Mouse (Mus musculus) forebrain, embryonic 15.5 days (tissue): Measurements from ENCODE around the gene Tmem182. TPM values are rescaled to one million over a fixed set of nuclear protein-coding genes. Genes with fewer than 3 reads are reported as not detected.

Experiments used
- ATAC-seq: fragments of 200-750 bp; cut with Nextera tagmentation; replicated peaks from 2 replicates; pipeline ENCODE4 v1.8.0; 2017; ENCODE audit warnings: mild to moderate bottlenecking, moderate TSS enrichment, moderate library complexity
- H3K27ac ChIP-seq: fragments of 300-500 bp; sonication (generic); replicated peaks from 2 replicates; pipeline ENCODE4 v1.5.1; 2015; ENCODE audit warnings: mild to moderate bottlenecking, inconsistent platforms
- H3K27me3 ChIP-seq: fragments of 300-500 bp; sonication (generic); 2 replicates; pipeline ENCODE4 v1.6.1; 2015; ENCODE audit warnings: inconsistent platforms
- H3K36me3 ChIP-seq: fragments of 300-500 bp; sonication (generic); 2 replicates; pipeline ENCODE4 v1.6.1; 2015; ENCODE audit warnings: mild to moderate bottlenecking, inconsistent platforms
- H3K4me1 ChIP-seq: fragments of 300-500 bp; sonication (generic); 2 replicates; pipeline ENCODE4 v1.6.1; 2015; ENCODE audit warnings: inconsistent platforms
- H3K4me2 ChIP-seq: fragments of 300-500 bp; sonication (generic); replicated peaks from 2 replicates; pipeline ENCODE4 v1.6.1; 2015; ENCODE audit warnings: mild to moderate bottlenecking, inconsistent platforms
- H3K4me3 ChIP-seq: fragments of 300-500 bp; sonication (generic); 2 replicates; pipeline ENCODE4 v1.5.1; 2015; ENCODE audit warnings: mild to moderate bottlenecking, inconsistent platforms
- H3K9ac ChIP-seq: fragments of 300-500 bp; sonication (generic); replicated peaks from 2 replicates; pipeline ENCODE4 v1.6.1; 2015; ENCODE audit warnings: mild to moderate bottlenecking, inconsistent platforms
- H3K9me3 ChIP-seq: fragments of 300-500 bp; sonication (generic); 2 replicates; pipeline ENCODE4 v1.6.1; 2016; ENCODE audit warnings: inconsistent platforms
- WGBS: fragments of 180-500 bp; shearing (Covaris S2); methylation state at CpG from one replicate; pipeline ENCODE4 v1.1.7; 2015; ENCODE audit warnings: mixed read lengths; 5-methylcytosine and 5-hydroxymethylcytosine counted together
- polyA plus RNA-seq: library from polyadenylated mRNA; unstranded; fragments of >200 nt; fragmentation: Nextera tagmentation; extraction: Ambion mirVana; gene quantifications from 2 replicates; pipeline ENCODE4 v1.2.1, GENCODE M21; 2015

Gene Tmem182
- polyA plus RNA-seq, 1 experiment from 2014 or later, result 0.06 TPM

DNA sequence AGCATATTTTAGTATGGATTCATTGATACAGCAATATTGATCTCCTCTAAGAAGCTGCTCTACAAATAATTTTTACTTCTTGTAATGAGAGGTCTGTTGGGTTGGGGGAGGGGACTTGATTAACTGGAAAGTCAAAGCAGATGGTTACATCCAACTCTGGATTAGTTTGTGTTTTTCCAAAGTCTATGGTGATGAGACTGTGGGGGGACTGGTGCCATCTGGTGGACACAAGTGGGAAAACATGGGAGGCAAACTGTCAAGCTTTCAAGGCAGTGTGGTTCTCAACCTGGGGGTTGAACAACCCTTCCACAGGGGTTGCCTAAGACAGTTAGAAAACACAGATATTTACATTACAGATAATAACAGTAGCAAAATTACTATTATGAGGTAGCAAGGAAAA is 39.2 kb downstream of the Tmem182 start:
- H3K27me3 ChIP-seq, result no peaks in the 10 kb centered on the region
- no peak overlapping the region for H3K4me3 ChIP-seq
- no peak overlapping the region for H3K9ac ChIP-seq
- H3K4me2 ChIP-seq, result no peak overlapping the region
- H3K27ac ChIP-seq, result no peak overlapping the region
- H3K4me1 ChIP-seq, result no peaks in the 10 kb centered on the region
- 0 out of 2 replicates have a peak, but pooled peaks have one; percentile 41 for ATAC-seq
- no peaks in the 10 kb centered on the region for H3K9me3 ChIP-seq
- H3K36me3 ChIP-seq, result no peaks in the 10 kb centered on the region

DNA sequence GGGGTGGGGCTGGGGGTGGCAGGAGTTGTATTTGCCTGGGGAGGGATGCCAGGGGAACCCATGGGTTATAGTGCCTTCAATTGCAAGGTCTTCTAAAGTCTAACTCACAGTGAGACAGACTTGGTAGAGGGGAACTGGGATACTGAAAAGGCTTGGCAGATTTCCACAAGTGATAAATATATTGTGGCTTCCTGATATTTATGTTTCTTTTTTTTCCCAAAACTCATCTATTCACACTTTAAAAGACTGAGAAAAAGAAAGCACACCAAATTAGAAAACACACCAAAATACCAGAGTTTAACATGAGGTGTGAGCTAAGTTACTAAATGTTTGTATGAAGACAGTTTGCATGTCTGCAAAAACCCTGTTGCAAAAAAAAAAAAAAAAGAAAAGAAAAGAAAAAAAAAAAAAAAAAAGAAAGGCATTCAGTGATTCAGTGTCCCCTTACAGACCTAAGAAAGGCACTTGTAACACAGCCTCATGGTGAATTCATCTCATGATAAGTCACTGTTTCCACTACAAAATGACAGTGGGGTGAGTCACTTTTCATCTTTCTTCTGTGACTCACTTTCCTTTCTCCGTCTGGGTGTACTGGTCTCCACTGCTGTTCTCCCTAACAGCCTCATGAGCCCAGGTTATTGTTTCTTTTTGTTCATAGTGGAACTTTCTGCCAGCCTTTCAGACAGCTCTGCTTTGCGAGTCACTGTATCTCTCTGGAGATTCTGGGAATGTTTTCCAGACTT is 42.0 kb downstream of the Tmem182 start:
- H3K9me3 ChIP-seq, result no peaks in the 10 kb centered on the region
- ATAC-seq, result no peak
- no peak overlapping the region for H3K9ac ChIP-seq
- H3K4me3 ChIP-seq, result no peak overlapping the region
- no peak overlapping the region for H3K4me2 ChIP-seq
- H3K27me3 ChIP-seq, result no peaks in the 10 kb centered on the region
- H3K4me1 ChIP-seq, result no peaks in the 10 kb centered on the region
- H3K36me3 ChIP-seq, result no peaks in the 10 kb centered on the region
- no peak overlapping the region for H3K27ac ChIP-seq
- WGBS, result 48% methylated on average over 2 of the region's 2 CpGs

DNA sequence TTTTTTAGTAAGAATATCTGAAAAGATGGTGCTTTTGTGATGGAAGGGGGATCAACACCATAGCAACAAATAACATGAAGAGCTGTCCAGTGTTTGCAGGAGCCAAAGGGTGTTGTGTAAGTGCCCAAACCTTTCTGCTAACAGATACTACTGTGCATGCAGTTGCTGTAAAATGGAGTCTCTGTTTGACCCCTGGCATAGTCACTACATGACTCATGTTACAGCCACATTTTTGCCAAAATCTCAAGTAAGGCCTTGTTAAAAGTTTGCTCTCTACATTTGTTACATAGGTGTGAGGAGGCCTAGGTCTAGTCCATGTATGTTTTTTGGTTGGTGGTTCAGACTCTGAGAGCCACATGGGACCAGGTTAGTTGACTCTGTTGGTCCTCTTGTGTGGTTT is 45.9 kb downstream of the Tmem182 start:
- Histone ChIP-seq H3K4me2 (no peak overlapping the region), H3K9ac (no peak overlapping the region), H3K36me3 (no peaks in the 10 kb centered on the region), H3K27me3 (no peaks in the 10 kb centered on the region), H3K4me1 (no peaks in the 10 kb centered on the region), H3K27ac (no peak overlapping the region), H3K9me3 (no peaks in the 10 kb centered on the region), H3K4me3 (no peak overlapping the region)
- ATAC-seq, result no peak

DNA sequence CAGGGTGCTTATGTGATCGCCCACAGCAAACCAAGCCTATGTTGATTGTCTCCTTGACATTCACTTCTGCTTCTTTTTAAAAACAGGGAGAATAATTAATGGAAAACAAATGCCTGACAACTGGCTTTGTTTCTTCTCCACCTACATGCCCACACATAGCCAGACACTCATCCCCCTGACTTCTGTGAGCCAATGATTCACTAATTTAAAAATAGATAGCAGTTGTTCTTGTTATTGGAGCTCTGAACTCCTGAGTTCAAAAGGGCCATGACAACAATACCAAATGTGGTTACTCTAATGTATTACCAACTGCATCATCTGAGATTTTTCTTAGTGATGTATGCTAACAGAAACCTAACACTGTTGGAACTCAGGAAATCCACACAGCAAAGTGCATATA is 49.9 kb downstream of the Tmem182 start:
- no peak overlapping the region for H3K27ac ChIP-seq
- no peak overlapping the region for H3K4me3 ChIP-seq
- H3K9me3 ChIP-seq, result no peaks in the 10 kb centered on the region
- WGBS, result 91% methylated on average over 1 of the region's 1 CpGs
- H3K4me2 ChIP-seq, result no peak overlapping the region
- no peaks in the 10 kb centered on the region for H3K36me3 ChIP-seq
- no peaks in the 10 kb centered on the region for H3K4me1 ChIP-seq
- no peak overlapping the region for H3K9ac ChIP-seq
- no peak for ATAC-seq
- H3K27me3 ChIP-seq, result no peaks in the 10 kb centered on the region

DNA sequence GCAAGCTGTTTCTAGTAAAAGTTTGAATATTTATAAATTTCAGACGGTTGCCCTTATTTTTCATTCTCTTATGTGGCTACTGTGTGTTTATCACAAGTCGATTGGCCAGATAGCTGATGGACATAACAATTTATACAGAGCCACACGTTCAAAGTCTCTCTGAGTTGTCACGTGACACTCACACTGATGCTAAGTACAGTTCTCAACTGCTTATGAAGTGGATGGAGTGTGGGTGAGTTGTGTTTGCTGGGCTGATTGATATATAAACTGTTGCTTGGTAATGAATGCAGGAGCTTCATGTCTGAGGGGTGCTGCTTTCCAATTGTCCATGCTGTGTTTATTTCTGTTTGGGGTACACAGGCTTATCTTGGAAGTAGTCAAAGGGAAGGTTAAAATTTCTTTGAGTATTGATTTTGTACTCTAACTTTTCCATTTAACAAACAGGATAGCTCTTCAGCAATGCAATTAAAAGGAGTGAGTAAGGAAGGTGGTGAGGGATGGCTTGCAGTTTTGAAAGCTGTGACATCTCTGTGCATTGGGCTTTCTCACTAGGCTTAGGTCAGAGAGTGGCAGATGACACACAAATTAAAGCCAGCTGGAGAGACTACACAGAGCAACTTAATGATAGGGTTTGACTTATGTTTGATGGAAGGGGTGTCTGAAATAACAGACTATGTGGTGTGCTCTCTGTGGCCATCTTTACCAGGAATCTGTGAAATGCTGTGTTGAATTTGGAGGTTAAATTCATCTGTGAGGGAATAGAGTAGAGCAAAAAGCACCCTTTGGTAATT is 51.6 kb downstream of the Tmem182 start:
- Histone ChIP-seq H3K9ac (no peak overlapping the region), H3K4me2 (no peak overlapping the region), H3K36me3 (no peaks in the 10 kb centered on the region), H3K4me3 (no peak overlapping the region), H3K27ac (no peak overlapping the region), H3K27me3 (no peaks in the 10 kb centered on the region), H3K4me1 (no peaks in the 10 kb centered on the region), H3K9me3 (no peaks in the 10 kb centered on the region)
- WGBS, result 76% methylated on average over 4 of the region's 4 CpGs
- ATAC-seq, result no peak

DNA sequence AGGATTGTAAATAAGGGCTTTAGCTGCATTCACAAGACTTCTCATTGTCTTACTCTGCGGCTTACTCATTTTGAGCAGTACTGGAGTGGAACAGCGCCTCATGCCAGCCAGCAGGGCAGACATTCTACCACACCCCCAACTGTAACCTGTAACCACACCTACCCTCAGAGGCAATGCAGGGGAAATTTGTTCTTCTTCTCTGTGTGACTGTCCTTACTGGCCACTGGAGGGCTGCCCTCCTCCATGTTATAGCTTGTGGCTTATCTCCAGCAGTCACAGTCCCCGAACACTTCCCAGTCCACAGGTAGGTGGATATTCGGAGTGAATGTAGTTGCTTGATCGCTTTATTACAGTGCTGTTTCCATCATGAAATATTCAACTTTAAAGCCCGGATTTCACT is 59.6 kb downstream of the Tmem182 start:
- WGBS, result 69% methylated on average over 6 of the region's 6 CpGs
- no peaks in the 10 kb centered on the region for H3K36me3 ChIP-seq
- ATAC-seq, result no peak
- H3K27me3 ChIP-seq, result no peaks in the 10 kb centered on the region
- no peak overlapping the region for H3K4me3 ChIP-seq
- H3K9ac ChIP-seq, result no peak overlapping the region
- no peaks in the 10 kb centered on the region for H3K4me1 ChIP-seq
- H3K27ac ChIP-seq, result no peak overlapping the region
- H3K9me3 ChIP-seq, result no peaks in the 10 kb centered on the region
- H3K4me2 ChIP-seq, result no peak overlapping the region

DNA sequence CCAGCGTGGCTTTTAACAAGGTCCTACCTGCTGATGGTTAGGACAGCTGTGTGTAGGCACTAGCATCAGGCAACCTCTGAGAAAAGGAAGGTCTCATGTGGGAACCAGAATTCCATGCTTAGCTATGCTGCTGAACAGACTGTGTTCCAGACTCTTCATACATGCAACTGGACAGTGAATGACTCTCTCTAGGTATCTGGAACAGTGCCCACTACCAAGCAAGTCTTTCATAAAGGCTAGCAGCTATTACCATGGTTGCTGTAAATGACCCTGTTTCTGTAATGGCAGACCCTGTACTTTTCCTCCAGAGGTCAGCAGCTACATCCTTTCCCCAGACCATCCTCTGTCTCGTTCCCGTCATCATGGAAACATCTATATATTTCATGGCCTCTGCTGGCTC is 61.7 kb downstream of the Tmem182 start:
- no peak for ATAC-seq
- no peak overlapping the region for H3K4me3 ChIP-seq
- H3K9ac ChIP-seq, result no peak overlapping the region
- no peaks in the 10 kb centered on the region for H3K9me3 ChIP-seq
- H3K27me3 ChIP-seq, result no peaks in the 10 kb centered on the region
- H3K36me3 ChIP-seq, result no peaks in the 10 kb centered on the region
- H3K4me1 ChIP-seq, result no peaks in the 10 kb centered on the region
- H3K4me2 ChIP-seq, result no peak overlapping the region
- WGBS, result 92% methylated on average over 3 of the region's 3 CpGs
- no peak overlapping the region for H3K27ac ChIP-seq

DNA sequence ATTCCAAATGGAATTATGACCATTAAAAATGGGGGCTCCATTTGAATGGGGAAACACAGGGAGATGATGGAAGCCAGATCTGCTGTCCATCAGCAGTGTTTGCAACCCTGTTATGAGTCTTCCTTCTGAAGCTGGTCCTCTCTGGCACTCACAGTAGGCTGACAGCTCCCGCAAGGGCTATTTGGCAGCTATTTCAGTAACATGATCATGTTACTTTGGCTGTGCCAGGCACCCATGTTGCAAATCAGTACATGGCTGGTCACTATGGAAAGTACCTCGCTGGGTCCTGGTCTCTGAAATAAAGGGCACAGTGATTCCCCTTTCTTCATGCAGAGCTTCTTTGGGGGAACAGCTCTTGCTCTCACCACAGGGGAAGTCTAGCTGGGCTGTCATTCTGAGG is 62.2 kb downstream of the Tmem182 start:
- H3K9ac ChIP-seq, result no peak overlapping the region
- H3K27ac ChIP-seq, result no peak overlapping the region
- 91% methylated on average over 2 of the region's 2 CpGs for WGBS
- H3K4me3 ChIP-seq, result no peak overlapping the region
- no peak for ATAC-seq
- H3K4me2 ChIP-seq, result no peak overlapping the region
- H3K4me1 ChIP-seq, result no peaks in the 10 kb centered on the region
- H3K27me3 ChIP-seq, result no peaks in the 10 kb centered on the region
- no peaks in the 10 kb centered on the region for H3K36me3 ChIP-seq
- H3K9me3 ChIP-seq, result no peaks in the 10 kb centered on the region

DNA sequence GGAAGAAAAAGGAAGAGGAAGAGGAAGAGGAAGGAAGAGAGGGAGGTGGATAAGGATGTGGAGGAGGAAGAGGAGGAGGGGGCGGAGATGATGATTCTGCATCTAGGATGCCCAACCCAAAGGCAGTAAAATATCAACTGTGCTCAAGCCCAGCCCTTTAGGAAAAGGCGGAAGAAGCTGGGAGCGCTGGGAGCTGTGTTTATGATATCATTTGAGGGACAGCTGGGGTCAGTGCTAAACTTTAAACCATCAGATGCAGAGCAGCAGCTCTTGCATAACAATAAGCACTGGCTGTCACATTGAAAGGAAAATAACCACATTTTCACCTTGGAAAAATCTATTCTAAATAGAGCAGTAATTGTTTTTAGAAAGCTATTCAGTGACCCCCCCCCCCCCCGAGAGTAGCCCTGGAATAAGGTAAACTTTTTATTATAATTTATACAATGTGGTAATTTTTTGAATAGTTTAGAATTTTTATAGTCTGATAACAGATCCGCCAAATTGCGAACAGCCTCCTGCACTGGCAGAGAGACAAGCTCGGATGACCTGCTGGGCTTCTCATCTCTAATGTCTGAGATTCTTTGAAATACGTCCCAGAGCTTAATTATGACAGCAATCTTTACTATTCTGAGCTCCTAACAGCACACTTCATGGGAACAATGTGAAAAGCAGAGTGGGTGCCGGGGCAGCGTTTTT is 68.5 kb downstream of the Tmem182 start:
- Histone ChIP-seq H3K36me3 (no peaks in the 10 kb centered on the region), H3K9me3 (no peaks in the 10 kb centered on the region), H3K4me1 (peaks cover 9% of the 10 kb centered on the region; the same call in 1 of the 2 replicates), H3K9ac (no peak overlapping the region), H3K27ac (no peak overlapping the region), H3K4me2 (no peak overlapping the region), H3K27me3 (no peaks in the 10 kb centered on the region), H3K4me3 (no peak overlapping the region)
- ATAC-seq, result no peak
- WGBS, result 45% methylated on average over 10 of the region's 10 CpGs

DNA sequence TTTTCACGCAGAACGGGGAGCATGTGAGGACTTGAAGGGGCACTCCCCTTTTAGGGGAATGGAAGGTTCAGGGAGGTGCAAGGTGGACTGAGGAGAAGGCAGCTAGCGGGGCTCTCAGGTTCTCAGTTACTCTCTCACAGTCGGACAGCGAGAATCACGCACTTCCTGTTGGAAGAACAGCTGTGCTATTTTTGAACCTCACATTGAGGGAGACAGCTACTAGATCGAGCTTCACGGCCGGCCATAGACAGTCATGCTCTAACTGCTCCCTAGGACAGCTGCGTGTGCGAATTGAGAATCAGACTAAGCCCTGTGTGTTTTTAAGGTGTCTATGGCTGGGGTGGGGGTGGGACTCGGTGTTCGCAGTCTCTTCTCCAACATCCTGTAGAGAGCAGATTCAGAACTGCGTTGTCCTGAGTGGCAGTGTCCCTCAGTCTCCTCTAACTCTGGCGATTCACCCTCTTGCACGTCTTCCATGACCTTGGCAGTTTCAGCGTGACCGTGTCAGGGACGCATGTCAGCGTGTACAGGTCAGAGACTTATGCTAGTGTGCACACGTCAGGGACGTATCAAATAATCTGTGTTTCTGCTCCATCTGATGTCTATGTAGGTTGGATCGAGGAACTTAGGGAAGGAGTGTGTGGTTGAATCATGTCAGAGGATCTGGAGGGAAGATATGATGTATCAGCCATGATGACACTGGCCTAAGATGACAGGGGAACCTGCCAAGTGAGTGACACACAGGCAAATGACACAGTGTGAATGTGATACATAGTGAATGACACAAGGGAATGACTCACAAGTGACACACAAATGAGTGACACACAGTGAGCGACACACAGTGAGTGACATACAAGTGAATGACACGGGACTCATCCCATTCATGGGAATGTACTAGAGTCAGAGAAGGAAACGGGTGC is 69.3 kb downstream of the Tmem182 start:
- H3K4me3 ChIP-seq, result no peak overlapping the region
- WGBS, result 80% methylated on average over 26 of the region's 26 CpGs
- H3K36me3 ChIP-seq, result no peaks in the 10 kb centered on the region
- ATAC-seq, result no peak
- no peak overlapping the region for H3K4me2 ChIP-seq
- no peaks in the 10 kb centered on the region for H3K9me3 ChIP-seq
- no peaks in the 10 kb centered on the region for H3K27me3 ChIP-seq
- H3K27ac ChIP-seq, result no peak overlapping the region
- H3K4me1 ChIP-seq, result peaks cover 9% of the 10 kb centered on the region; the same call in 1 of the 2 replicates
- no peak overlapping the region for H3K9ac ChIP-seq

DNA sequence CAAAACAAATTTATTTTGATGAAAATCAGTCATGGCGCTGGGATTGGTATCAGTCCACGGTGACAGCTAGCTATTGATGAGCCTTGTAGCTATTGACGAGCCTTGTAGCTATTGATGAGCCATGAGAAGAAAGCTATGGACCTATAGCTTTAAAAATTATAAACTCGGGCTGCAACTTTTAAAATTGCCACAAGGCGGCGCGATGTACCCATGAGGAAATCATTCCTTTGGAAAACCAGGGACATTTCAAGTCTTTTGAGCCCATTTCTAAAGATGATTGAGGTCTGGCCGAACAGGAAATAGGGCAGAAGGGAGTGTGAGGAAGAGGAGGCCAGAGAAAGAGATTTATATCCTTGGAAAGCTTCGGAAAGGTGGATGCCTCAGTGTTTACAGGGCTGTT is 73.7 kb downstream of the Tmem182 start:
- Histone ChIP-seq H3K27me3 (no peaks in the 10 kb centered on the region), H3K4me2 (no peak overlapping the region), H3K4me3 (no peak overlapping the region), H3K4me1 (0 out of 2 replicates have a peak, but pooled peaks cover 12% of the 10 kb centered on the region), H3K27ac (peak overlapping the region; percentile 39; the same call in 1 of the 2 replicates), H3K9ac (no peak overlapping the region), H3K36me3 (no peaks in the 10 kb centered on the region), H3K9me3 (no peaks in the 10 kb centered on the region)
- 12% methylated on average over 9 of the region's 9 CpGs for WGBS
- no peak for ATAC-seq
